Mouse (Mus musculus) cerebellum, postnatal 36 days (tissue): ENCODE measurements around the gene Atp5j.
A peak's percentile ranks its signal among the peaks of the same experiment; 100 is the strongest.

ENCODE experiments used
- DNase-seq, 2 experiments: peaks; one replicate each; pipeline ENCODE4 v3.0.0; 2021 to 2022; ENCODE audit warnings: mixed read lengths in 2 of 2

The Atp5j gene

DNA sequence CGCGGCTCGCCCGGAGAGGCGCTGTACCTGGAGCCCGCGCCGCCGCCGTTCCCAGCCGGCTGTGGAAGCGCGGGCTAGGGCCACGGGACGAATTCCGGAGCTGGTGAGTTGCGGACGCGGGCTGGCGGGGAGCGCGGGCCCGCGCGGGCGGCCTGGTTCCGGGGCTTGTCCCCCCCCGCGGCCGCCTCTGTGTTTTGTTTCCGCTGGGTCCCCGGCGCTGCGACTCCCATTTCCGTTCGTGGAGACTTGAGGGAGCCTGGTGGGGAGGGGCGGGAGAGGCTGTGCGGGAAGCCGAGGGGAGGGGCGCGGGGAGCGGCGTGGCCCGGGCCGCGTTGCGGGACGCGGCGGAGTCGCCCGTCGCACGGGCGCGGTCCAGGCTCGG, at the start of gene Atp5j:
Gene Atp5j (minus strand): TSS at position 185 of the 382 bp plus-strand sequence.
- peak; percentile 82 to 86 for DNase-seq

DNA sequence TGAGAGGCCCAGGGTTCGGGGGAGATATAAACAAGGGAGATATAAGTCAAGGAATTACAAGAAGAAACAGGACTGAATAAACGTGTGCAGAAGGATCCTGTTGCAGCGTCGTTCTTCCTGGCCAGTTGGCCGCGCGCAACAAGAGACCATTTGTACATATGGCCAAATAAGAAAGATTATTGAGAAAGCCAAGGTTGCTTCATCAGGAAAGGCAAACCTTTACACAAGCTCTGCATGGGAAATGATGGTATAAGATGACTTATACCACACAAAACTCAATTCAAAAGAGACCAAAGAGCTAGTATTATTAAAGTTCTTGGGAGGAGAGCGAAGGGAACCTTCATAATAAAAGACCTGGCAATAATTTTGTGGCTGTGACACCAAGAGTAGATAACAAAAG, 49.1 kb upstream of the Atp5j start:
- no peak for DNase-seq

DNA sequence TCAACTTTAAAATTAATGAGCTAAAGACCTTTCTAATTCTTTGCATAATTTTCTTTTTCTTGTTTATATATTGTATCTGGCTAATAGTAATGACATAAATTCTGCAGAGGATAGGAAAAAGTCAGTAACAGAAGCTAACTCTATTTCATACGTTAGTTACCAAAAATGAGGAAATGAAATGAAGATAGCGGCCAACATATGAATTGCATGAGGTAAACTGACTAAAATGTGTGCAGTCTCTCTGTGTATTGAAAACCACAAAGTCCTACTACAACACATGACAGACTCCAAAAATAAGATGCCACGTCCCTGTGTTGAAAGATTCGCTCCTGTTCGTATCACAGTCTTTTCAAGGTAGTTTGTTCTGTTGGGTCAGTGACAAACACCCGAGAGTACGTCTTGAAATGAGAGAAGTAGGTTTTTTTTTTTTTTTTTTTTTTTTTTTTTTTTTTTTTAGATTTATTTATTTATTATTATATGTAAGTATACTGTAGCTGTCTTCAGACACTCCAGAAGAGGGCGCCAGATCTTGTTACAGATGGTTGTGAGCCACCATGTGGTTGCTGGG, 46.4 kb upstream of the Atp5j start:
- no peak for DNase-seq

DNA sequence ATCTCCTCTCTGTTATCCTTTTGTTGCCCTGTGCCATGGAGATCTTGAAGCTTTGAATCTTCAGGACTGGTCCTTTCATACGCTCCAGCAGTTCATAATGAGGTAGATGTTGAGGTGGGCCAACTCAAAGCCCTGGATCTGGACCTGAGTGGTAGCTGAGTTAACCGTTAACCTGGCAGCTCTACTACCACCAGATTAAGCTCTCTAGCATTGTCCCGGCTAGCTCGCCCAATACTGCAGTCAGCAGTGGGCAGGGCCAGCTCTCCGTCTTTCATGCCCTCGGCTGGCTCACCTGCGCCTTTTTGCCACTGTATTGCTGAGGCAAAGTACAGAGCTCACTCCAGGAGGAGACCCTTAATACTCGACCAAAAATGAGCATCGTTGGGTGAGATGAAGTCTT, 45.7 kb upstream of the Atp5j start:
- DNase-seq: no peak

DNA sequence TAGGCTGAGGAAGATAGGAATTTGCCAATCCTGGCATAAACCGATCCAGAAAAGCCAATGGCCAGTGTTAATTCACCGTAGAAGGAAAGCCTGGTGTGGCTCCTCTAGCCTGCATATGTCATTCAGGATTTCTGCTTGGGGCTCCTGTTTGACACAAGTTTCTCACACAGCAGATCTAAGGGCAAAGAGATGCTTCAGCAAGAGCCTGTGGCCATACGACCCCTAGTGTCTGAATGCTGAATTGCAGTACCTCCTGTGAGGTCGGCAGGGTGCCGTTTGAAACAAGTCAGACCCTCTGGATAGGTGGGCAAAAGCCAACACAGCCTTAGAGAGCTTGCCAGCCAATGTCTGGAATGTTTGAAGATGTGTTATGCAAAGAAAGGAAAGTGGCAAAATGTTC, 43.7 kb upstream of the Atp5j start:
- peak; percentile 77 to 83 for DNase-seq

DNA sequence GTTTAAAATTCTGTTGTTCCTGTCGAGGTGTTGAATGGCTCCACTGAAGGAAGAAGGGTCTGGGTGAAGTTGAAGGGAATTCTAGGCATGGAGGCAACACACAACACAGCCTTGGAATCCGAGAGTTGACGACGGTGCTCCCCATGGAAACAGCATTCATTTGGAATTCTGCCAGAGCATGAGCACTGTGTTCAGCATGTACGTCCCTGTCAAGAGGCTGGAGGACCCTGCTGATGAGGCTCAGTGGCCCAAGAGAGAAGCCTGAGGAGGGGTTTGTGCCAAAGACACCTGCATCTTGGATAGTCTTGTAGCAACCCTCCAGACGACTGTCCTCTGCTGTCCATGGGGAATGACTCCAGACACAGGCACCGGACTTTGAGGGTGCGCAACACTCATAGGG, 40.7 kb upstream of the Atp5j start:
- DNase-seq: no peak

DNA sequence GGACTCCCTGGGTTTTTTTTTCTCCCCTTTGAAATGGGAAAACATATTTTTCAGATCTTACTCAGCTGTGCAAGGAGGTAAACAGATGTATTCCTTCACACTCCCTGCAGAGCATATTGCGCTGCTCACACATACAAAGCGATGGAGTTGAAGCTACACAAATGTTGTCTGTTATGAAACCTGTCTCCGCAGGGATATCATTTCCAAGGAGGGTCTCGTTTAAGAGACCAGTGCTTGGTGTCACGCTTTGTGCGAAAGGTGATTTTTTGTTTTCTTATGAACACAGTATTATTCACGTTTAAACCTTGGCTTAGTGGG, 40.3 kb upstream of the Atp5j start:
- DNase-seq: no peak

DNA sequence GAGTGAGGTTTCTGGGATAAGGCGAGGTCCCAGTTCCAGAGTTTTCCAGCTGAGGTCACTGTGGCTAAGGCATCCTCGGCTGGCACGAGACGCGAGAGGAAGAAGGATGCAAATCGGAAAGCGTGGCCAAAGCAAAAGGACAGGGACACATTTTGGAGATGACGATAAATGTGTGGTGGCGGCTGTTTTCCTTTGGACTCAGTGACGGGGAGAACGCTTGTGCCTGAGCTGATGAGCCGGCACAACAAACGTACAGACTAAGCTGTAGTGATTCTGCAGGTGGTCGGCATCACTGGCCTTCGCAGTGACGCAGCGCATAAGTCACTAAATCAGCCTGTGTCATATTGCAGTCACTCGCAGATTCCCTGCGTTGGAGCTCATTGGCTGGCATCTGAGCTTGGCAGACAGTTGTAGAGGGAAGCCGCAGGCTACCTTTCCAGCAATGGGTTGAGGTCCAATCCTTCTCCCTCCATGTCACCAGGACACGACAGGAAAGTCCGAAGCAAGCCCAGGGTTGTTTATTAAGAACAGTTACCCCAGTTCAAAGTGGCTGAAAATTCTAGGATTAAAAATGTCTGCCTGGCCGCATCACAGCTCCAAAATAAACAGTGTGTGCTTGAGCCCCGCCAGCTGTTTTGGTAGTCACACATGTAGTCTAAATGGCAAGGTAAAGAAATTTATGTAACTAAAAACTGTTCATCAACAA, 39.7 kb upstream of the Atp5j start:
- DNase-seq: peak; percentile 17 to 21

DNA sequence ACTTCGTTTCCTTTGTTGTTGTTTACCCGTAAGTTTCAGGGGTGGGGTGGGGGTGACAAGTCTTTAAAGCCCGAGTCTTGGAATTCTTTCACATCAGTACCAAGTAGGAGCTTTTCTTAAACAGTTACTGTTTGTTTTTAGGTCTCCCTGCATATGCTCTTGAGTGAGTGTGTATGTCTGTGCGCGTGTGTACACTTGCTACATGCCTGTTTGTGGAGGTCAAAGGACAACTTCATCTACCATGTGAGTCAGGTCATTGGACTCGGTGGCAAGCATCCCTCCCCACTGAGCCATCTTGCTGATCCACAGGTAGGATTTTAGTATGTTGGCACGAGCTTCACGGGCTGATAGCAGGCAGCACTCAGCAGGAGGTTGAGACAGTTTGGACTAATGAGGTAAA, 38.4 kb upstream of the Atp5j start:
- DNase-seq: no peak

DNA sequence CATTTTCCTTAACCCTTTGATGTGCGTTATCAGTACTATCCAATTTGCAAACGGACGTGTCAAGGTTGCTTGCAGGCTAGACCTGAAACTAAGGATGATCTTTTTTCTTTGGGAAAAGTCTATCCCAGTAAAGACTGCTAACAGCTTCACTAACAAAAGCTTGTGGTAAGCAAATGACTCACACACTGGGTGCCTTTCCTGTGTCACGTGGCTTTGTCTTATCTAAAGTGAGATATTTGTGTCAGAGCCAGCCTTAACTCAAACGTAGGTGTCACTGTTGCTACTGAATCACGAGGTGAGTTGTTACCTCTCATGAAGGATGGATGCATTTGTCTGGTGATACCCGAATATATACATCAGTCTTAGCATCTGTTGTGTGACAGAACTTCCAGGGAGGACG, 29.2 kb upstream of the Atp5j start:
- DNase-seq: no peak

DNA sequence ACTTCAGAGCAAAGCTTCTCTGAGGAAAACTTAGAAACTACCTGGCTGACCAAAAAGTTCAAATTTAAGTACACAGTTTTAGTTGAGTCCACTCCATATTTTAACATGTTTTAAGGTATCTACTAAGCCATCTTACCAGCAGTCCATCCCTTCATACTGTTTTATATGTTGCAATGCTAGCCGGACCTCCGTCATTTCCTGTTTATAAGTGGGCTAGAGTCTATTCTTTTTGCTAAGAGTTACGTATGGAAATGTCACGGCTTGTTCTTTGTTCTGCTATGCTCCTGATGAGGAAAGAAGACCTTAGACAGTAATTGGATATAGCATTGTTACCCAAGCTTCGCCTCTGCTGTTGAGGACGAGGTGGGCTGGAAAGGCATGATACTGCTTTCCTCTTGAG, 18.1 kb upstream of the Atp5j start:
- DNase-seq: no peak

DNA sequence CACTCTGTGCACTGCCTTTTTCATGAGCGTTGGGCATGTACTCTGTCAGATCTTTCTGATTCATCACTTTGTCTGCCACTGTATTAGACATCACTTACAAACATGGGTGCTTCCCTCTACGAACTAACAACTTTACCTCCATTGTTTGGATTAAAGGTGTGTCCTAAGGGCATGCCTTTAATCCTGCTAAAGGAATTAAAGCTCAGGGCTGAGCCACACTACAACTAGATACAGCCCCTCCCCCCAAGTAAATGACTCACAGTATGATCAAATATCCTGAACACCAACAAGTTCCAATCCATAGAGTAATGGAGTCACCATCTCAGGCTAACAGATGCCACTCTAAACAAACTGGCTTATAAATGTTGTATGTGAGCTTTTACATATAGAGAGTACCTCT, 3.2 kb upstream of the Atp5j start:
- DNase-seq: no peak

DNA sequence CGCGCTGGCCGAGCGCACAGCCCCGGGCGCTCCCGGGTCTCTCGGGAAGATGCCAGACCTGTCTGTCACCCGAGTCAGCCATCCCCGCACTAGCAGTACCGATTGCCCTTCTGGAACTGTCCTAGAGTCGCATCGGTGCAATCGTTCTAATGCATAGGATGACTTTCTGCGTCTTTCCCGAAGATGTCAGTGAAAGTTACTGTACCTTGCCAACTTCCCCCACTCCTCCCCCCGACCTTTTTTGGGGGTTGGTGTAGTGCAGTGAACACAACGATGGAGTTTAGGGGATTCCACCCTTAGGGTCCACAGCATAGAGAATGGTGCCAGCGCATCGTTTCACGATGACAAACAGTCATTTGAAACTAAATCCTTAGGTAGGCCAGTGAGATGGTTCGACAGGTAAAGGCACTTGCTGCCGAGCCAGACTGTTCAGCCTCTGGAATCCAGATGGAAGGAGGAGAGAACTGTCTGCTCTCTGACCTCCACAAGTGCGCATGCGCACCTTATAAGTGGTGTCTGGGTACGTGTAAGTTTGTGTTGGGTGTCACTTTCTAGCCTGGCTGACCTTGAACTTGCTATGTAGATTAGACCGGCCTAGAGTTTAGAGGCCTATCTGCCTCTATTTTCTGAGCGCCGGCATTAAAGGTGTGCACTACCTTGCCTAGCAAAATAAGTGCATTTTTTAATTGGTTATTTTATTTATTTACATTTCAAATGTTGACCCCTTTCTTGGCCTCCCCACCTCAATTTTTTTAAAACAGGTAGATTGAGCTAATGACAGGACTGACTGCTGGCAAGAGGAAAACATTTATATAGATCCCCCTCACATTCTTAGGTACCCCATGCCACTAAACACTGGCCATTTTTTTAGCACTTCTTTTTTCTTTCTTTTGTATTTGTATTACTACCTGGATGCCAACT, 658 bp upstream of the Atp5j start:
- peak; percentile 28 to 38 for DNase-seq

DNA sequence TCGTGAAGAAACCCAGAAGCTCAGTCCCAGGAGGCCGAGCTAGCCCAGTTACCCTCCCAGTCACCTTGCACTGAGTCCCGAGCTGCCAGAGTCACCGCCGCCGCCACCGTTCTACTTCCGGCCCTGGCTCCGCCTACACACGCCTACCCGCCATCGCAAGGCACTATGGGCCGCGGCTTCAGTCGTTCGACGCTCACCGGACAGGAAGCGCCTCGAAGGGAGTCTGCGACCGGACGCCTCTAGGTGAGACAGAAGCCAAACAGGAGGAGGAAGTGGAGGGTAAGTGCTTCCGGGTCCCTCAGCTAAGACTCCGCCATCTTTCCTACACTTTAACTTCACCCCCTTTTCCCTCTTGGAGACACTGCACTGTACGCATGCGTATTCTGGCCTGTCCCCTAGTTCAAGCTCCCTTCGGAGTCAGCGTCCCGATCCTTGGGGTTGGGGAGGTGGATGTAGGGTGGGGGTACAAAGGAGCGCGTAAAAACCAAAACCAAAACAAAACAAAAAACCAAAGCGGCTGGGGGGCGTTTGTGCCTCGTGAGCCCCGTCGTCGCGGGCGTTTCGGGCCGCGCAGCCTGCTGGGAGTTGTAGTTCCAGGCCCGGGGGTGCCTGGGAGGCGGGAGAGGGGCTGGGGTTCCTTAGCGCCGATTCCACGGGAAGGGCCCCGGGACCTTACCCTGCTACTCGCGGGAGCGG, 532 bp downstream of the Atp5j start, which contains the start of gene Gabpa:
Gene Gabpa (plus strand): TSS at position 181 of the 696 bp plus-strand sequence.
- DNase-seq: peak; percentile 92 to 93

DNA sequence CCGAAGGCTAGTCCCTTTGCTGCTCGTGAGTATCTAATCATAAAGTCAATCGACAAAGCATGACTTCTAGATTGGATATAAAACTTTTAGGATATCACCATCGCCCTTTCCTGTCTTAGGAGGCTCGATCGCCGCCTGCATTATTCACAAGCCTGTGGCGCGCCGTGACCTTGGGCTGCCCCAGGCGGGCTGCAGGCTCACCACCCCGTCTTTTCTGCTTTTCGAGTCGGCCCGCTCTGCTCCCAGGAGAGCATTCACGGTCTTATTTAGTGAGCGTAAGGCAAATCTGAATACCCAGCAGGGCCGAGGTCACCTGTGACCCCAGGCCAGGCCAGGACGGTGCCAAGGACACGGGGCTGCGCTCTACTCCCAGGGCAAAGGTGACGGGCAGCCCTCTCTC, 1.1 kb downstream of the Atp5j start:
- no peak for DNase-seq

DNA sequence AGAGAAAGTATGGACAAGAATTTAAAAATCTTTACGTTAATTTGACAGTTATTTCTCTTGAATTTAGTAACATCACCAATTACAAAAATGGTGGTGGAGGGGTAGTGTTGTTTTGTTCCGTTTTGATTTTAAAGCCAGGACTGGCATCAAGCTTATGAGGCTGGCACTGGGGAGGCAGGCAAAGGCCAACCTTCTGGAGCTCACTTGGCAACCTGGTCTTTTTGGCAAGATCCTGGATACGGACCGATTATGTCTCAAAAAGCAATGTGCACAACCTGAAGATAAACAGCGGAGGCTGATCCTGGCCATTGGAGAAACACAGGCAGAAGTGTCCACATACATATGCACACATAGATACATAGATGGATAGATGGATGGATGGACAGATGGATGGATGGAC, 2.7 kb downstream of the Atp5j start:
- DNase-seq: peak; percentile 76 to 80

DNA sequence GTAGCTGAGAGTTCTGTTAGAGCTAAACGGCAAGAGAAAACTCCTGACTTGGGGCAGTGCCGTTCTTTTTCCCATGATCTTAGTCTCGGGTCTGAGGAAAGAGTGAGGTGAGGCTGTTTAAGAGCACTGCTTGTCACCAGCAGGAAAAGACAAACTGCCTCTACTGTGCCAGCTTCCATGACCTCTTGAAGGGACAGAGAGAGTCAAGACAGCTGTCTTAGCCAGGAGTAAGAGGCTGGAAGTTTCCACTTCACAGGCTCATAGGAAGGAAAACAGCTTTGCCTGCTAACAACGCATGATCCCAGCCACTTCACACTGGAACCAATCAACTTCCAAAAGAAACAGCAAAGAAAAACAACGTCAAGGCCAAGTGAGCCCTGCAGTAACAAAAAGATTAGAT, 3.7 kb downstream of the Atp5j start:
- DNase-seq: no peak

DNA sequence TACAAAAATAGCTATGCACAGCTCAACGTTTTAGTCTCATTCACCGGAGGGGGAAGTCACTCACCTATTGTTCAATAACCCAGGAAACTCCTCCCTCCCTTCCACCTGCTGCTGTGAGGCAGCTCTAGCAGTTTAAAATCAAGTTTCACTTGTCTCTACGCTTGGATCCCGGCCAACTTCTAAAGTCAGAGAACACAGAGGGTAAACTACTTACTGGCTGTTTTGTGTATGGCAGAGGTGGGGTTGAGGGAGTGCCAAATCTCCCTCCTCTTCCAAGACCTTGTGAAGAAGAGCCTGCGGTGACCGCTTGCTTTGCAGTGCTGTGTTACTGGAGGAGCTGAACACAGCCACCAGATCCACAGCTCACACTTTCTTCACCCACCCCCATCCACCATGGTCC, 10.4 kb downstream of the Atp5j start:
- DNase-seq: no peak

DNA sequence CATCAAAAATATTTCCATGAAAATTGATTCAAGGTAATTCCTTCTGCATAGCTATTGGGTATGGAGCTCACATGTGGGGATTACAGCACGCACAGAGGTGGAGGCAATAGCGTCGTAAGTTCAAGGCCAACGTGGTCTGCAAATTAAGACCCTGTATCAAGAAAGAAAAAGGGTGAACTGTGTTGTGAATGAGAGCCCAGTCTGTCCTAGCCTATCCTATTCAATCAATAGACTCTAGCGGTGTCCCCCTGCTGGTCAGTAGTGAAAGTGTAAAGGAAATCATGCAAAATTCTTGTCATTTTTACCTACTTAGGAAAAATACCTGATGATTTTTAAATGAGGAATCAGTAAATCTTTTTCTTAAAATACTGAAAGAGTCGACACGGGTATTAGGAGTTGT, 18.0 kb downstream of the Atp5j start:
- DNase-seq: no peak

DNA sequence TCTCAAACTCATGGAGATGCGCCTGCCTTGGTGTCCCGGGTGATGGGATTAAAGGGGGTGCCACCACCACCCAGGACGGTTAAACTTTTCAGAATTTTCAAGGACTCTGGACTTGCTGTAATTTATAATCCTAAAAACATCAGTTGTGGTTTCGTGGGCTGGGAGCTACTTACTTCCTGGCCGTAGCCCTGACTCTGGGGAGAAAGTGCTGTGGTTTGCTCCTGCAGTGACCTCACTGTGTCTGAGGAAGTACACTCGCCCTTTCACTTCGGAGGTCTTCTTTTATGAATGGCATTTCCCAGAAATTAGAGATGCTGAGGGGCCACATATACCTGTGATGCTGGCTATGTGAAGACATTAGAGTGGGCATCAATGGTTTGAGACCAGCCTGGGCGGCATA, 20.9 kb downstream of the Atp5j start:
- DNase-seq: no peak

DNA sequence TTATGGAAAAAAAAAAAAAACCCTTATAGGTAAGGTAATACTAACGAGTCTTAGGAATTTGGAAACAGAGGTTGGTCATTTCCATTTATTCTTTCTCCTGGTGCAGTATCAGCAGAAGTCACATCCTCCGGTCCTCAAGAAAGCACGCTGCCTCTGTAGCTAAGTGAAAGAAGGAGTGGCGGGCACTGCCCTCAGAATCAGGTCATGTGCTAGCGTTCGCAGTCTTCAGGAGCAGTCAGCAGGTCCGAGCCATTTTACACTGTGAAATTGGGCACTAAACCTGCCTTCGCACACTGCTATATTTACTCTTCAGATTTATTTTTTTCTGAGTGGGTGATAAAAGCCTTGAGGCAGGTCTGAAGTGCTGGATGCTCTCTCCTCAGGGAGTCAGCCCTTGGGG, 21.6 kb downstream of the Atp5j start:
- DNase-seq: no peak

DNA sequence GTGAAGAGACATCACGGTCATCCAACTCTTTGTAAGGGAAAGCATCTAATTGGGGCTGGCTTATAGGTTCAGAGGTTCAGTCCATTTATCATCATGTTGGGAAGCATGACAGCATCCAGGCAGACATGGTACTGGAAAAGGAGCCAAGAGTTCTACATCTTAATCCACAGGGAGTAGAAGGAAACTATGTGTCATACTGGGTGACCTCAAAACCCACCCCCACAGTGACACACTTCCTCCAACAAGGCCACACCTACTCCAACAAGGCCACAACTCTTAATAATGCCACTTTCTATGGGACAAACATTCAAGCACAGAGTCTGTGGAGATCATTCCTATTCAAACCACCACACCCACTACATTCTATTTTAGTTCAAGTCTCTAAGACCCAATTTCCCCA, 25.2 kb downstream of the Atp5j start:
- no peak for DNase-seq

DNA sequence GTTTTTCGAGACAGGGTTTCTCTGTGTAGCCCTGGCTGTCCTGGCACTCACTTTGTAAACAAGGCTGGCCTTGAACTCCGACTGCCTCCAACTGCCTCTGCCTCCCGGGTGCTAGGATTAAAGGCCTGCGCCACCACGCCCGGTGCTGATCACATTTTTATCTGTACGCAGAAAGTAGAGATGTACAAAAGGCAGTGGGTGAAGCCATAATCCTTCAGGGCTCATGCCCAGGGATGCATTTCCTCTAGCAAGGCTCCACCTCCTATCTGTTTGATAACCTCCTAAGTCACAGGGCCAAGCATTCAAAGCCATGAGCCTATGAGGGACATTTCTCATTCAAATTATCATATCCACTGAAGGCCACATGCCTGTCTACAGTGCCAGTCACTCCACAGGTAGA, 27.6 kb downstream of the Atp5j start:
- DNase-seq: no peak

DNA sequence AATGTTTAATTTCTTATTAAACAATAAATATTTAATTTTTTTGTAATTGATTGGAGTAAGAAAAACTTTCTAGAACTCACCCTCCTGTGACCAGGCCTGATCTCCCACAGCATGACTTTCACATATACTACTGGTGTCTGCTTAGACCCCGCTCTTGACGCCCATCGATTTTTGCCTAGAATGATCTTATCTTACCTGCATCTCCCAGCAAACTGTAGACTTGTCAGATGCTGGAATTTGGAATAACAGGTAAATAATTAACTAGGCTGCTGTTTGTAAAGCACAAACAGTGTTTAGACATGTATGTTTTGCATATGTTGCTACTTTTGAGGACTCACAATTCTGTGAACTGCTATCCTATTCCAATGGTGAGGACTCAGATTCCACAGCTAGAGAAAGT, 29.2 kb downstream of the Atp5j start:
- DNase-seq: no peak
